Mouse (Mus musculus): ENCODE results near the gene Uqcrc1. TPM values are rescaled to one million over a fixed set of nuclear protein-coding genes. Genes with fewer than 3 reads are reported as not detected.

Gene Uqcrc1
- total and polyA plus RNA-seq, 3 experiments, result 427 to 494 TPM; not detected in 1

DNA sequence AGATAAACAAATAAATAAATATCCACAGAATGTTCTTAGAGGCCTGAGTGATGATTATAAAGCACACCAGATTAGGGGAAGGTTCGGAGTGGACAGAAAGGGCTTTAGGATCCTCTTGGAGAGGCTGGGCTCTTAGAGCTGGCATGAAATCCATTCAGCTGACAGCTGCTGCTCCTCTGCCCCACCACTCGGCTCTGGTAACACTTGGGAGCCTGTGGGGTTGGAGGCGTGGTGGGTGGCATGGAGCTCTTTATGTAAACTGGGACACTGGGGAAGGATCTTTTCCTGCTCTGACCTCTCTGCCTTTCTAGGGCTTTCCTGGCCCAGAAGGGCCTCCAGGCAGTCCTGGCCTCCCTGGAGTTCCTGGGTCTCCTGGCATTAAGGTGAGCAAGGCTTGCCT is 27.1 kb downstream of the Uqcrc1 start:
- H3K36me3 ChIP-seq (ENCODE audit: control insufficient read depth in 1 of 2, insufficient read depth in 2 of 2, low read length in 2 of 2), result no peaks in the 10 kb centered on the region
- no peaks in the 10 kb centered on the region for H3K27me3 ChIP-seq (ENCODE audit: control insufficient read depth in 1 of 2, insufficient read depth in 2 of 2, low read length in 2 of 2)
- H3K79me2 ChIP-seq (ENCODE audit: control insufficient read depth, insufficient read depth, low read length, poor library complexity), result no peaks in the 10 kb centered on the region
- no peaks in the 10 kb centered on the region for H3K4me1 ChIP-seq (ENCODE audit: control insufficient read depth in 1 of 2, insufficient read depth in 2 of 2, low read length in 2 of 2)
- H3K27ac ChIP-seq (ENCODE audit: control insufficient read depth, low read depth, low read length), result no peak overlapping the region
- no peaks in the 10 kb centered on the region for H3K9me3 ChIP-seq (replicated peaks; ENCODE audit: insufficient read depth, low read length)
- DNase-seq (ENCODE audit: low read depth, low spot score), result no peak
- H3K4me3 ChIP-seq (ENCODE audit: control insufficient read depth in 1 of 2, insufficient read depth in 1 of 2, low read depth in 2 of 2, low read length in 2 of 2), result no peak overlapping the region
- H3K9ac ChIP-seq (ENCODE audit: control insufficient read depth, low read depth, low read length, poor library complexity, severe bottlenecking), result no peak overlapping the region
- no peak for TF ChIP-seq E2F4 (IDR thresholded peaks at IDR 0.05; ENCODE audit: borderline replicate concordance, low read depth, low read length)
- no peak for TF ChIP-seq MYC (IDR thresholded peaks at IDR 0.05; ENCODE audit: low read depth, low read length)
- TF ChIP-seq MYB (IDR thresholded peaks at IDR 0.05; ENCODE audit: low read depth, low read length), result no peak
- no peak for TF ChIP-seq CHD1 (IDR thresholded peaks at IDR 0.05; ENCODE audit: low read depth, low read length)
- TF ChIP-seq ZKSCAN1 (IDR thresholded peaks at IDR 0.05; ENCODE audit: low read depth, low read length), result no peak
- no peak for TF ChIP-seq MAZ (IDR thresholded peaks at IDR 0.05; ENCODE audit: low read depth, low read length)
- TF ChIP-seq KAT2A (conservative IDR thresholded peaks at IDR 0.05; ENCODE audit: low read depth, low read length), result no peak
- TF ChIP-seq GATA1 (IDR thresholded peaks at IDR 0.05; ENCODE audit: low read depth, low read length), result no peak
- TF ChIP-seq SMC3 (IDR thresholded peaks at IDR 0.05; ENCODE audit: low read depth, low read length), result no peak

DNA sequence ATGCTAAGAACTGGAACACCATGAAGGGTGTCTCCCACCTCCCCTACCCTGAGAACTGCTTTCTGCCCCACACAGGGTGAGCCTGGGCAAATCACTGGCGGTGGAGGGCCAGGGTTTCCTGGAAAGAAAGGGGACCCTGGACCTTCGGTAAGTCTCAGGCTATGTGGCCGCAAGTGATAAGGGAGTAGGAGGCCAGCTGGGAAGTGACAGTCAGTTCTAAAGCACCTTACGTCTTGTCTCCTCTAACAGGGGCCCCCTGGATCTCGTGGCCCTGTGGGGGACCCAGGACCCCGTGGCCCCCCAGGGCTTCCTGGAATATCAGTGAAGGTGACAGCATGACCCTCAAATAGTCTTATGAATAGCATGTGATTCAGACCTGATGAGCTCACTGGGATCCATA is 27.9 kb downstream of the Uqcrc1 start:
- no peak for TF ChIP-seq JUND (IDR thresholded peaks at IDR 0.05; ENCODE audit: low read depth, low read length)
- no peak for TF ChIP-seq MYB (IDR thresholded peaks at IDR 0.05; ENCODE audit: low read depth, low read length)
- TF ChIP-seq POLR2AphosphoS5 (IDR thresholded peaks at IDR 0.05; ENCODE audit: borderline replicate concordance, low read depth, low read length), result no peak
- no peak for TF ChIP-seq ZMIZ1 (IDR thresholded peaks at IDR 0.05; ENCODE audit: low read depth, low read length)
- no peak for TF ChIP-seq KAT2A (conservative IDR thresholded peaks at IDR 0.05; ENCODE audit: low read depth, low read length)
- no peak for TF ChIP-seq ELF1 (IDR thresholded peaks at IDR 0.05; ENCODE audit: low read depth, low read length)
- no peak for TF ChIP-seq MXI1 (IDR thresholded peaks at IDR 0.05; ENCODE audit: low read depth, low read length)
- no peak for TF ChIP-seq MEF2A (IDR thresholded peaks at IDR 0.05; ENCODE audit: extremely low read depth, insufficient replicate concordance, low read depth, low read length, poor library complexity, severe bottlenecking)
- TF ChIP-seq NRF1 (IDR thresholded peaks at IDR 0.05; ENCODE audit: insufficient read depth, low read depth, low read length, poor library complexity, severe bottlenecking), result no peak
- TF ChIP-seq EP300 (IDR thresholded peaks at IDR 0.05; ENCODE audit: low read depth in 1 of 2, low read length in 2 of 2), result no peak
- TF ChIP-seq SIN3A (IDR thresholded peaks at IDR 0.05; ENCODE audit: low read length), result no peak
- no peak for TF ChIP-seq NELFE (IDR thresholded peaks at IDR 0.05; ENCODE audit: low read depth, low read length)
- no peak for TF ChIP-seq CHD2 (IDR thresholded peaks at IDR 0.05; ENCODE audit: low read length)
- TF ChIP-seq ZKSCAN1 (IDR thresholded peaks at IDR 0.05; ENCODE audit: low read depth, low read length), result no peak
- TF ChIP-seq USF2 (IDR thresholded peaks at IDR 0.05; ENCODE audit: borderline replicate concordance in 1 of 2, insufficient read depth in 1 of 2, low read depth in 1 of 2, low read length in 2 of 2), result no peak
- no peak for TF ChIP-seq CTCF (IDR thresholded peaks at IDR 0.05 in 2 of 3, conservative IDR thresholded peaks at IDR 0.05 in 1 of 3; ENCODE audit: control insufficient read depth in 1 of 3, insufficient read depth in 1 of 3, low read depth in 2 of 3, low read length in 3 of 3, poor library complexity in 1 of 3, severe bottlenecking in 1 of 3)
- Histone ChIP-seq H3K9ac (ENCODE audit: control insufficient read depth, low read depth, low read length, poor library complexity, severe bottlenecking) (no peak overlapping the region), H3K79me2 (ENCODE audit: control insufficient read depth, insufficient read depth, low read length, poor library complexity) (no peaks in the 10 kb centered on the region)

More for the DNA sequence above, 27.9 kb downstream of the Uqcrc1 start:
- Histone ChIP-seq H3K27me3 (ENCODE audit: control insufficient read depth in 1 of 2, insufficient read depth in 2 of 2, low read length in 2 of 2) (no peaks in the 10 kb centered on the region), H3K4me1 (ENCODE audit: control insufficient read depth in 1 of 2, insufficient read depth in 2 of 2, low read length in 2 of 2) (no peaks in the 10 kb centered on the region), H3K36me3 (ENCODE audit: control insufficient read depth in 1 of 2, insufficient read depth in 2 of 2, low read length in 2 of 2) (no peaks in the 10 kb centered on the region), H3K9me3 (replicated peaks; ENCODE audit: insufficient read depth, low read length) (no peaks in the 10 kb centered on the region), H3K4me3 (ENCODE audit: control insufficient read depth in 1 of 2, insufficient read depth in 1 of 2, low read depth in 2 of 2, low read length in 2 of 2) (no peak overlapping the region), H3K27ac (ENCODE audit: control insufficient read depth, low read depth, low read length) (no peak overlapping the region)
- no peak for DNase-seq (ENCODE audit: low read depth, low spot score)
